Mouse (Mus musculus) hindbrain, embryonic 13.5 days (tissue): ENCODE measurements around the gene Fam205a4. TPM values are rescaled to one million over a fixed set of nuclear protein-coding genes. Genes with fewer than 3 reads are reported as not detected.
"Not testable (repeated sequence)": the region's sequence is repeated elsewhere in the genome, so short reads cannot be mapped to it uniquely, and the experiment has no call there.

Experiments
- ATAC-seq: fragments of 200-750 bp; cut with Nextera tagmentation; 2 replicates; pipeline ENCODE4 v1.8.0; 2017; ENCODE audit warnings: moderate TSS enrichment; ENCODE audit not compliant: low FRiP score
- H3K27ac ChIP-seq: fragments of 300-500 bp; sonication (generic); 2 replicates; pipeline ENCODE4 v1.5.1; 2015; ENCODE audit warnings: inconsistent platforms, mild to moderate bottlenecking, moderate library complexity
- H3K27me3 ChIP-seq: fragments of 300-500 bp; sonication (generic); 2 replicates; pipeline ENCODE4 v1.6.1; 2015; ENCODE audit warnings: mild to moderate bottlenecking, inconsistent platforms
- H3K36me3 ChIP-seq: fragments of 300-500 bp; sonication (generic); 2 replicates; pipeline ENCODE4 v1.6.1; 2015; ENCODE audit warnings: mild to moderate bottlenecking, inconsistent platforms
- H3K4me1 ChIP-seq: fragments of 300-500 bp; sonication (generic); replicated peaks from 2 replicates; pipeline ENCODE4 v1.6.1; 2015; ENCODE audit warnings: inconsistent platforms
- H3K4me2 ChIP-seq: fragments of 300-500 bp; sonication (generic); 2 replicates; pipeline ENCODE4 v1.6.1; 2015; ENCODE audit warnings: inconsistent platforms, mild to moderate bottlenecking, moderate library complexity
- H3K4me3 ChIP-seq: fragments of 300-500 bp; sonication (generic); 2 replicates; pipeline ENCODE4 v1.5.1; 2015; ENCODE audit warnings: mild to moderate bottlenecking, inconsistent platforms
- H3K9ac ChIP-seq: fragments of 300-500 bp; sonication (generic); 2 replicates; pipeline ENCODE4 v1.6.1; 2015; ENCODE audit warnings: mild to moderate bottlenecking, inconsistent platforms
- H3K9me3 ChIP-seq: fragments of 300-500 bp; sonication (generic); 2 replicates; pipeline ENCODE4 v1.6.1; 2016; ENCODE audit warnings: inconsistent platforms
- WGBS: fragments of 180-500 bp; shearing (Covaris S2); methylation state at CpG from one replicate; pipeline ENCODE4 v1.1.7; 2015; 5-methylcytosine and 5-hydroxymethylcytosine counted together
- polyA plus RNA-seq: library from polyadenylated mRNA; unstranded; fragments of >200 nt; fragmentation: Nextera tagmentation; extraction: Ambion mirVana; gene quantifications from 2 replicates; pipeline ENCODE4 v1.2.1, GENCODE M21; 2015

Fam205a4 gene
- 0.87 and 0.92 TPM in 2 replicates for polyA plus RNA-seq

GRCm38 (mm10) chr4:41965758-41966157 is at the start of gene Fam205a4:
TSS of gene Fam205a4 (plus strand) at chr4:41966058.
- no CpG with 5 or more reads among the region's 1 CpGs for WGBS
- not testable (repeated sequence) for H3K4me1 ChIP-seq, H3K4me3 ChIP-seq, H3K36me3 ChIP-seq, ATAC-seq, H3K27me3 ChIP-seq, H3K27ac ChIP-seq, H3K4me2 ChIP-seq, H3K9ac ChIP-seq, H3K9me3 ChIP-seq

- not testable (repeated sequence) for H3K4me3 ChIP-seq, H3K36me3 ChIP-seq, H3K4me2 ChIP-seq, H3K9me3 ChIP-seq, H3K9ac ChIP-seq, H3K4me1 ChIP-seq, H3K27me3 ChIP-seq, H3K27ac ChIP-seq, ATAC-seq
- WGBS, result no CpG with 5 or more reads among the region's 8 CpGs
These were observed 24.6 kb upstream of the Fam205a4 start, which contains the start of gene Gm20878 for GRCm38 (mm10) chr4:41941272-41941671. TSS of gene Gm20878 (plus strand) at chr4:41941572.

Other genes with a start within 250 kb of the Fam205a4 start
- 301 and 303 TPM in 2 replicates for gene Dctn3, start 242.9 kb upstream of the Fam205a4 start, polyA plus RNA-seq
- gene Arid3c, start 234.9 kb upstream of the Fam205a4 start, polyA plus RNA-seq, result 1.1 and 2.2 TPM in 2 replicates
- 36.6 and 42.8 TPM in 2 replicates for gene Galt, start 210.8 kb upstream of the Fam205a4 start, polyA plus RNA-seq
- gene Sigmar1, start 209.9 kb upstream of the Fam205a4 start, polyA plus RNA-seq, result 58.9 and 62.0 TPM in 2 replicates
- 256 and 261 TPM in 2 replicates for gene Ccl27a, start 191.8 kb upstream of the Fam205a4 start, polyA plus RNA-seq
- gene Gm21541, start 62.4 kb upstream of the Fam205a4 start, polyA plus RNA-seq, result not detected in 2 replicates
- 7.8 and 10.6 TPM in 2 replicates for gene Gm20878, start 24.5 kb upstream of the Fam205a4 start, polyA plus RNA-seq
- 0.39 and 0.60 TPM in 2 replicates for gene Gm21093, start 68.7 kb downstream of the Fam205a4 start, polyA plus RNA-seq
- not detected in 2 replicates for gene Gm3893, start 125.1 kb downstream of the Fam205a4 start, polyA plus RNA-seq
- gene Gm13304, start 148.8 kb downstream of the Fam205a4 start, polyA plus RNA-seq, result not detected in 2 replicates
- gene Gm13306, start 187.4 kb downstream of the Fam205a4 start, polyA plus RNA-seq, result 1.3 and 1.4 TPM in 2 replicates
- 0.60 TPM in 1 of 2 replicates, not detected in the other for gene Gm13305, start 202.5 kb downstream of the Fam205a4 start, polyA plus RNA-seq